Comparison of ENCODE assay signal across 9 mouse cellular contexts in the genomic region with DNA sequence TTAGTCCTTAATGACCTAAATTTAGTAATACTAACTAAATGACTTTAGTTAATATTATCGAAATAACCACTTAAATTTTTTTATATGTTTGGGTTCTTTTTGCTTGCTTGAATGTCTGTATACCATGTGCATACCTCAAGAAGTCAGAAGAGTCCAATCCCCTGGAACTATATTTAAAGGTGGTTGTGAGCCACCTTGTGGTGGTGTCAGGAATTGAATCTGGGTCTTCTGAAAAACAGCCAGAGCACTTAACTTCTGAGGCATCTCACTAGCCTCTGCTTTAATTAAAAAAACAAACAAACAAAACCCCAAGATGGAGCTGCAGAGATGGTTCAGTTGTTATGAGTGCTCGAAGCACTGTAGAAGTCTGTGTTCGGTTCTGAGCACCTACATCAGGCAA. TPM values are rescaled to one million over a fixed set of nuclear protein-coding genes. Genes with fewer than 3 reads are reported as not detected.
DNase-seq lines count a peak whose midpoint lies in the region; ATAC-seq lines count a peak whose summit lies in the region.
"Had no signal": no experiment of that assay in that cellular context is flagged by ENCODE, and none has a peak within 500 bp of the region (broad histone marks: within the 10 kb centered on the region; RNA-seq: fewer than 3 reads in every experiment).

No protein-coding gene starts in this region.

- peak; percentile 77 for DNase-seq in hindbrain, embryonic 14.5 days (ENCODE audit: low spot score)
- peak; percentile 61 for DNase-seq in CD4-positive helper T cell, adult 2 months (ENCODE audit: low read depth, low spot score)
- peak; percentile 75 for DNase-seq in NIH3T3 (ENCODE audit: low read depth)
- DNase-seq in embryo, embryonic 10 days (ENCODE audit: low spot score), result peak; percentile 22
- DNase-seq in layer of hippocampus, adult 9-10 months (ENCODE audit: low spot score), result peak; percentile 44
- peak; percentile 17 to 48 for DNase-seq in natural killer cell, adult 2 months (ENCODE audit: low spot score in 2 of 2)

- peaks cover 61% of the 10 kb centered on the region for H3K36me3 ChIP-seq in hindbrain, embryonic 14.5 days (replicated peaks; ENCODE audit: control insufficient read depth, insufficient read depth)
- H3K36me3 ChIP-seq in hindbrain, embryonic 12.5 days, result peaks cover 69% of the 10 kb centered on the region

- H3K9me3 ChIP-seq in hindbrain, embryonic 14.5 days (ENCODE audit: control insufficient read depth, low read length), result no peaks in the 10 kb centered on the region
- H3K9me3 ChIP-seq in hindbrain, embryonic 12.5 days (replicated peaks), result no peaks in the 10 kb centered on the region
- H3K9me3 ChIP-seq: embryonic facial prominence, embryonic 13.5 days had no signal

- H3K9ac ChIP-seq in hindbrain, embryonic 14.5 days, result no peak overlapping the region
- no peak overlapping the region for H3K9ac ChIP-seq in hindbrain, embryonic 12.5 days
- H3K9ac ChIP-seq: embryonic facial prominence, embryonic 13.5 days had no signal

- 91% methylated on average over 3 of the region's 3 CpGs for WGBS in hindbrain, embryonic 14.5 days
- 86% methylated on average over 3 of the region's 3 CpGs for WGBS in hindbrain, embryonic 12.5 days

- H3K4me2 ChIP-seq in hindbrain, embryonic 14.5 days (replicated peaks), result no peak overlapping the region
- no peak overlapping the region for H3K4me2 ChIP-seq in hindbrain, embryonic 12.5 days (replicated peaks)
- H3K4me2 ChIP-seq: embryonic facial prominence, embryonic 13.5 days had no signal

- no peak overlapping the region for H3K4me3 ChIP-seq in hindbrain, embryonic 14.5 days (replicated peaks; ENCODE audit: low read length)
- H3K4me3 ChIP-seq in hindbrain, embryonic 12.5 days, result no peak overlapping the region
- H3K4me3 ChIP-seq: embryonic facial prominence, embryonic 13.5 days had no signal

- ATAC-seq in hindbrain, embryonic 14.5 days (ENCODE audit: low FRiP score), result no peak
- ATAC-seq in hindbrain, embryonic 12.5 days (ENCODE audit: low FRiP score), result no peak
- ATAC-seq in monocyte, adult 5-6 weeks (replicated peaks; ENCODE audit: insufficient number of reproducible peaks, low FRiP score, low TSS enrichment, poor library complexity, severe bottlenecking), result no peak

- no peak overlapping the region for H3K27ac ChIP-seq in hindbrain, embryonic 14.5 days
- H3K27ac ChIP-seq in hindbrain, embryonic 12.5 days, result no peak overlapping the region
- H3K27ac ChIP-seq: embryonic facial prominence, embryonic 13.5 days had no signal

- no peaks in the 10 kb centered on the region for H3K27me3 ChIP-seq in hindbrain, embryonic 14.5 days (ENCODE audit: control insufficient read depth, insufficient read depth, low read length)
- H3K27me3 ChIP-seq in hindbrain, embryonic 12.5 days, result no peaks in the 10 kb centered on the region
- H3K27me3 ChIP-seq: embryonic facial prominence, embryonic 13.5 days had no signal

- H3K4me1 ChIP-seq in hindbrain, embryonic 14.5 days (replicated peaks; ENCODE audit: control insufficient read depth, insufficient read depth, low read length), result no peaks in the 10 kb centered on the region
- no peaks in the 10 kb centered on the region for H3K4me1 ChIP-seq in hindbrain, embryonic 12.5 days
- H3K4me1 ChIP-seq: embryonic facial prominence, embryonic 13.5 days had no signal

RNA-seq across cellular contexts. Expression of a gene that starts 11.0 kb away (rescaled TPM):
- polyA plus RNA-seq in hindbrain, embryonic 14.5 days (2014; fragmentation: Nextera tagmentation; extraction: Ambion mirVana), result 11.1 and 13.9 TPM in 2 replicates
- polyA plus RNA-seq in hindbrain, embryonic 12.5 days (2016; fragmentation: Nextera tagmentation; extraction: Ambion mirVana), result 17.9 and 18.6 TPM in 2 replicates
- 4.9 to 12.1 TPM (median 5.4 TPM) in 3 replicates for total RNA-seq in monocyte, adult 5-6 weeks (2017)

RNA-seq across cellular contexts. Expression of a gene that starts 11.2 kb away (rescaled TPM):
- 114 and 116 TPM in 2 replicates for polyA plus RNA-seq in hindbrain, embryonic 14.5 days (2014; fragmentation: Nextera tagmentation; extraction: Ambion mirVana)
- polyA plus RNA-seq in hindbrain, embryonic 12.5 days (2016; fragmentation: Nextera tagmentation; extraction: Ambion mirVana), result 64.6 and 72.8 TPM in 2 replicates
- 8.5 to 17.6 TPM (median 9.9 TPM) in 3 replicates for total RNA-seq in monocyte, adult 5-6 weeks (2017)

RNA-seq across cellular contexts. Expression of a gene that starts 36.4 kb away (rescaled TPM):
- polyA plus RNA-seq in hindbrain, embryonic 14.5 days (2014; fragmentation: Nextera tagmentation; extraction: Ambion mirVana), result not detected in 2 replicates
- polyA plus RNA-seq in hindbrain, embryonic 12.5 days (2016; fragmentation: Nextera tagmentation; extraction: Ambion mirVana), result not detected in 2 replicates
- total RNA-seq in monocyte, adult 5-6 weeks (2017), result not detected in 3 replicates
- polyA plus RNA-seq: embryonic facial prominence, embryonic 13.5 days had no signal

Comparison
In these comparisons a context has a peak if more than half of its experiments do, and no peak if none do; other contexts are left out.
1. DNase-seq: peak in every context shown above with its lines; median percentile 77 in hindbrain, embryonic 14.5 days; 75 in NIH3T3; 61 in CD4-positive helper T cell, adult 2 months; 44 in layer of hippocampus, adult 9-10 months; 32 in natural killer cell, adult 2 months; 22 in embryo, embryonic 10 days.